Mouse (Mus musculus) midbrain, embryonic 11.5 days (tissue): ENCODE measurements at regions not wholly inside any gene's neighbourhood (a gene's known extent, or its start where the extent isn't known, plus 50 kb on each side); places are given as distances from the start of the nearest gene placed in this dataset.

Experiments used
- ATAC-seq: fragments of 200-750 bp; cut with Nextera tagmentation; 2 replicates; pipeline ENCODE4 v1.8.0; 2017; ENCODE audit warnings: moderate TSS enrichment, moderate library complexity; ENCODE audit not compliant: low FRiP score
- DNase-seq: peaks from one replicate; pipeline ENCODE4 v3.0.0; 2015; ENCODE audit warnings: low spot score; ENCODE audit errors: missing footprints
- H3K27ac ChIP-seq: fragments of 300-500 bp; sonication (generic); 2 replicates; pipeline ENCODE4 v1.5.1; 2014; ENCODE audit warnings: low read depth, low read length
- H3K27me3 ChIP-seq: fragments of 300-500 bp; sonication (generic); 2 replicates; pipeline ENCODE4 v1.6.1; 2014; ENCODE audit warnings: mild to moderate bottlenecking, low read length, moderate library complexity, mixed read lengths; ENCODE audit not compliant: control insufficient read depth, insufficient read depth
- H3K36me3 ChIP-seq: fragments of 300-500 bp; sonication (generic); 2 replicates; pipeline ENCODE4 v1.6.1; 2014; ENCODE audit warnings: mild to moderate bottlenecking, low read length, moderate library complexity, mixed read lengths; ENCODE audit not compliant: control insufficient read depth, insufficient read depth
- H3K4me1 ChIP-seq: fragments of 300-500 bp; sonication (generic); 2 replicates; pipeline ENCODE4 v1.6.1; 2014; ENCODE audit warnings: low read length; ENCODE audit not compliant: control insufficient read depth, insufficient read depth
- H3K4me2 ChIP-seq: fragments of 300-500 bp; sonication (generic); 2 replicates; pipeline ENCODE4 v1.6.1; 2014; ENCODE audit warnings: mild to moderate bottlenecking, moderate library complexity
- H3K4me3 ChIP-seq: fragments of 300-500 bp; sonication (generic); 2 replicates; pipeline ENCODE4 v1.5.1; 2014; ENCODE audit warnings: low read depth, low read length
- H3K9ac ChIP-seq: fragments of 300-500 bp; sonication (generic); 2 replicates; pipeline ENCODE4 v1.6.1; 2014; ENCODE audit warnings: low read length
- H3K9me3 ChIP-seq: fragments of 300-500 bp; sonication (generic); 2 replicates; pipeline ENCODE4 v1.6.1; 2016; ENCODE audit warnings: low read length; ENCODE audit not compliant: control insufficient read depth
- WGBS: fragments of 180-500 bp; shearing (Covaris S2); extraction: QIAGEN DNeasy Blood & Tissue Kit; methylation state at CpG from one replicate; pipeline ENCODE4 v1.1.7; 2014; 5-methylcytosine and 5-hydroxymethylcytosine counted together

DNA sequence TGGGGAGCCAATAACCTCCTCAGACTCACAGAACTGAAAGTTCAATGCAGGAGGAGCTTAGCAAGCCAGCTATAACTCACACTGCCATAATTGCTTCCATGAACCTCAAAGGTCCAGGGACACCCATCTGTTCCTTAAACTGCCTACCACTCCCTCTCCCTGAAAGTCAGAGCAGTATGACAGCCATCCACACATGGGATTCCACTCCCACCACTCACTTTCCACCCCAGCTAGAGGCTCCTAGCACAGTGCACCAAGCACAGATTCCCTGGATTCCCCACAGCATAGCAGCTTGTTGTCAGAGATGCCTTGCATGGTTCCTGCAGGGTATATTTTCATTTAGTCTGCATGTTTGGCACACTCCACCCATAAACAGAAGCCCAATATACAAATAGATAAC is 76.1 kb upstream of the Vgll2 start:
- Histone ChIP-seq H3K36me3 (no peaks in the 10 kb centered on the region), H3K4me3 (no peak overlapping the region), H3K27ac (no peak overlapping the region), H3K27me3 (no peaks in the 10 kb centered on the region), H3K9me3 (no peaks in the 10 kb centered on the region), H3K9ac (no peak overlapping the region), H3K4me2 (no peak overlapping the region), H3K4me1 (no peaks in the 10 kb centered on the region)
- DNase-seq, result no peak
- no peak for ATAC-seq

DNA sequence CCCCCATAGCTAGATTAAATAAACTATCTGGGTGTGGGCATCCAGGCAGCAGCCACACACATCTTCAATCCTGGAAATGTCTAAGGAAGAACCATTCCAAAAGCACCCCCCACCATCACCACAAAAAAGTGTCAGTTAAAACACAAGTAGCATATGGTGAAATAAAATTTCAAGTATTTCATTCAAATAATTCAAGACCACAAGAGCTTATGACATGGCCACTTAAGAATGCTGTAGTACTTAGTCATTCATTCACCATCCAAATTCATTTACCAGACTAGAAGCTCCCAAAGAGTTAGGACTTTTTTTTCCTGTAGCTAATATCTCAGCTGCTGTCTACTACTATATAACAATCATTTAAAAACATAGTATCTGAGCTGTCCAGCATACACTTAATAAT is 75.4 kb upstream of the Vgll2 start:
- H3K9ac ChIP-seq, result no peak overlapping the region
- H3K9me3 ChIP-seq, result no peaks in the 10 kb centered on the region
- H3K36me3 ChIP-seq, result no peaks in the 10 kb centered on the region
- ATAC-seq (no peak), DNase-seq (no peak)
- no peaks in the 10 kb centered on the region for H3K27me3 ChIP-seq
- no peak overlapping the region for H3K4me2 ChIP-seq
- H3K4me3 ChIP-seq, result no peak overlapping the region
- no peak overlapping the region for H3K27ac ChIP-seq
- H3K4me1 ChIP-seq, result no peaks in the 10 kb centered on the region

DNA sequence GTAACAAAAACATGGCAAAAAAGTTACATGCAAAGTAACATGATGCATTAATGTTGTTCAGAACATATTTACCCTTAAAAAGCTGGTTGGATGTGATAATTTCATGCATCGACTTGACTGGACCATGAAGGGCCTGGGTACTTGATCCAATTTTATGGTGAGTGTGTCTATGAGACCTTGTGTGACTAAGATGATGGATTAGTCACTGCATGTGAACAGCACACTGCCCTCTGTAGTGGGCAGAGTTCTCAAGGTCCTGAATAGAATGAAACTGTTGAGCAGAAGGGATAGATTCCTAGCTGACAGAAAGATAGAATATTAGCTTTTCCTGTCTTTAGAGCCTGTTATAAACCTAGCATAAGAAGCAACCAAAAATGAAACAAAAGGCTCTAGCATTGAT is 72.3 kb upstream of the Vgll2 start:
- Histone ChIP-seq H3K27ac (no peak overlapping the region), H3K27me3 (no peaks in the 10 kb centered on the region), H3K9ac (no peak overlapping the region), H3K4me2 (no peak overlapping the region), H3K36me3 (no peaks in the 10 kb centered on the region), H3K4me3 (no peak overlapping the region), H3K9me3 (no peaks in the 10 kb centered on the region), H3K4me1 (no peaks in the 10 kb centered on the region)
- DNase-seq (no peak), ATAC-seq (no peak)
- 53% methylated on average over 1 of the region's 1 CpGs for WGBS

DNA sequence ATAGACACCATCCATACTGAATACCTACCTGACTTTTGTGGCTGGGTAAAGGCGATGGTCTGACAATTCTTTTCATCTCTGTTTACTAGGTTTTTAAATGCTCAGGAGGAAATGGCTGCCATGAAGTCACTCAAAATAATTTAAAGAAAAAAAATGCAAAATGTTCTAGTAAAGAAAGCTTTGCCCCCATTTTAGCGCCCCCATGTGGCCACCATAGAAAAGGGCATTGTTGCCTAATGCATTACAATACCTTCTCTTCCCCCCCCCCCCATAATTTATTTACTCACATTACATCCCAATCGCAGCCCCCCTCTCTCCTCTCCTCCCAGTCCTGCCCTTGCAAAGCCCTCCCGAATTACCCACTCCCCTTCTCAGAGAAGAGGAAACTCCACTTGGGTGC is 70.3 kb upstream of the Vgll2 start:
- no peak for DNase-seq
- no peak for ATAC-seq
- Histone ChIP-seq H3K4me1 (no peaks in the 10 kb centered on the region), H3K36me3 (no peaks in the 10 kb centered on the region), H3K4me3 (no peak overlapping the region), H3K27me3 (no peaks in the 10 kb centered on the region), H3K4me2 (no peak overlapping the region), H3K27ac (no peak overlapping the region), H3K9ac (no peak overlapping the region), H3K9me3 (no peaks in the 10 kb centered on the region)
- 70% methylated on average over 4 of the region's 4 CpGs for WGBS

DNA sequence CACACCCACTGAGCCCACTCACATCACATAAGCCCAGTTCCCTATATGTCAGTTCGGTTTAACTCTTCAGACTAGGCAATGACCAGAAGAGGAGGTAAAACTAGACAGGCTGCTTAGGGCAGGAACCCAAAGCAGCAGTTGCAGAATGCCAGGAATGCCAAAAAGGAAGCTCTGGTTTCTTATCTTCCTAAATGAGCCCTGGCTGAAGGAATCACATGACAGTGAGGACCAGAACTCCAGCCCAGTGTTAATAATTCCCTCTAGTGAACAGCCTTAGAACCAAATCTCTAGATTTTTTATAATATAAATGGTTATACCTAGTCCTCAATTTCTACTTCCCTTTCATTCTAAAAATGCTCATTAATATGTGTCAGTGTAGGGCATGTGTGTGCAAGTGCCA is 65.8 kb upstream of the Vgll2 start:
- ATAC-seq (no peak), DNase-seq (no peak)
- Histone ChIP-seq H3K36me3 (no peaks in the 10 kb centered on the region), H3K4me3 (no peak overlapping the region), H3K27ac (no peak overlapping the region), H3K27me3 (no peaks in the 10 kb centered on the region), H3K4me2 (no peak overlapping the region), H3K9me3 (no peaks in the 10 kb centered on the region), H3K9ac (no peak overlapping the region), H3K4me1 (peaks cover under 1% of the 10 kb centered on the region; the same call in 1 of the 2 replicates)
- 79% methylated on average over 1 of the region's 1 CpGs for WGBS

- Histone ChIP-seq H3K9me3 (no peaks in the 10 kb centered on the region), H3K27me3 (no peaks in the 10 kb centered on the region), H3K36me3 (no peaks in the 10 kb centered on the region), H3K9ac (no peak overlapping the region), H3K27ac (no peak overlapping the region), H3K4me1 (peaks cover 2% of the 10 kb centered on the region; the same call in 1 of the 2 replicates), H3K4me2 (no peak overlapping the region), H3K4me3 (no peak overlapping the region)
- ATAC-seq, result peak; percentile 94
- 30% methylated on average over 2 of the region's 2 CpGs for WGBS
- peak; percentile 84 for DNase-seq
Measured at GRCm38 (mm10) chr10:51961497-51961896, 60.8 kb upstream of the Vgll2 start.

- H3K4me3 ChIP-seq, result no peak overlapping the region
- no peak overlapping the region for H3K9ac ChIP-seq
- no peaks in the 10 kb centered on the region for H3K9me3 ChIP-seq
- no peak overlapping the region for H3K4me2 ChIP-seq
- no peak overlapping the region for H3K27ac ChIP-seq
- 100% methylated on average over 1 of the region's 1 CpGs for whole genome bisulfite sequencing
- H3K27me3 ChIP-seq, result no peaks in the 10 kb centered on the region
- ATAC-seq (no peak), DNase-seq (no peak)
- H3K36me3 ChIP-seq, result no peaks in the 10 kb centered on the region
- peaks cover 2% of the 10 kb centered on the region; the same call in 1 of the 2 replicates for H3K4me1 ChIP-seq
Measured at GRCm38 (mm10) chr10:51963671-51964070, 58.6 kb upstream of the Vgll2 start.

- H3K4me2 ChIP-seq, result no peak overlapping the region
- no peaks in the 10 kb centered on the region for H3K9me3 ChIP-seq
- H3K4me1 ChIP-seq, result no peaks in the 10 kb centered on the region
- no peak overlapping the region for H3K4me3 ChIP-seq
- ATAC-seq (peak; percentile 59; the same call in 1 of the 2 replicates), DNase-seq (no peak)
- 77% methylated on average over 9 of the region's 9 CpGs for WGBS
- H3K27me3 ChIP-seq, result no peaks in the 10 kb centered on the region
- no peak overlapping the region for H3K9ac ChIP-seq
- no peaks in the 10 kb centered on the region for H3K36me3 ChIP-seq
- no peak overlapping the region for H3K27ac ChIP-seq
Measured at GRCm38 (mm10) chr10:51970113-51970512, 52.2 kb upstream of the Vgll2 start.
